Mouse (Mus musculus) activated CD4-positive, CD25-positive, alpha-beta regulatory T cell, adult 9 weeks (primary cell): ENCODE measurements around the gene Fam71f1. TPM values are rescaled to one million over a fixed set of nuclear protein-coding genes. Genes with fewer than 3 reads are reported as not detected.

Experiments used
- polyA plus RNA-seq: library from polyadenylated mRNA; unstranded; fragments of 100-300 nt; shearing (Covaris generic); gene quantifications from one replicate; pipeline ENCODE4 v1.2.1, GENCODE M21; 2017

Gene Fam71f1
- polyA plus RNA-seq: not detected

GRCm38 (mm10) chr6:29318879-29319278 lies at the start of gene Fam71f1:
Fam71f1 (plus strand) TSS chr6:29319140.

GRCm38 (mm10) chr6:29272312-29273072 lies 46.4 kb upstream of the Fam71f1 start, which contains the start of gene Hilpda:
Hilpda (plus strand) TSS chr6:29272488.

GRCm38 (mm10) chr6:29279293-29279692 lies 39.6 kb upstream of the Fam71f1 start, which contains the start of gene Fam71f2:
Fam71f2 (plus strand) TSS chr6:29279593.

GRCm38 (mm10) chr6:29347665-29348370 lies 28.9 kb downstream of the Fam71f1 start, which contains the start of gene Calu:
Calu (plus strand) TSS chr6:29348069.

Other genes starting within 250 kb of the Fam71f1 start
- 84.1 TPM for gene Rbm28, start 154.1 kb upstream of the Fam71f1 start, polyA plus RNA-seq
- gene Prrt4, start 139.6 kb upstream of the Fam71f1 start, polyA plus RNA-seq: not detected
- 62.8 TPM for gene Impdh1, start 102.8 kb upstream of the Fam71f1 start, polyA plus RNA-seq
- gene Hilpda, start 46.7 kb upstream of the Fam71f1 start, polyA plus RNA-seq: 37.5 TPM
- gene Fam71f2, start 39.5 kb upstream of the Fam71f1 start, polyA plus RNA-seq: 0.88 TPM
- 113 TPM for gene Calu, start 28.9 kb downstream of the Fam71f1 start, polyA plus RNA-seq
- 0.18 TPM for gene Opn1sw, start 69.3 kb downstream of the Fam71f1 start, polyA plus RNA-seq
- gene Ccdc136, start 77.2 kb downstream of the Fam71f1 start, polyA plus RNA-seq: 0.32 TPM
- not detected for gene Flnc, start 114.1 kb downstream of the Fam71f1 start, polyA plus RNA-seq
- gene Atp6v1f, start 148.6 kb downstream of the Fam71f1 start, polyA plus RNA-seq: 393 TPM
- gene Atp6v1fnb, start 152.3 kb downstream of the Fam71f1 start, polyA plus RNA-seq: 0.42 TPM
- gene Kcp, start 188.8 kb downstream of the Fam71f1 start, polyA plus RNA-seq: not detected
- gene Irf5, start 207.5 kb downstream of the Fam71f1 start, polyA plus RNA-seq: 43.4 TPM